Mouse (Mus musculus) brain, adult 2 months (tissue): ENCODE measurements around the gene Hyou1.
"Not testable (repeated sequence)": the region's sequence is repeated elsewhere in the genome, so short reads cannot be mapped to it uniquely, and the experiment has no call there.

ENCODE experiments used
- DNase-seq: peaks from one replicate; pipeline ENCODE4 v3.0.0; 2011; ENCODE audit warnings: low read depth, low spot score

The Hyou1 gene

DNA sequence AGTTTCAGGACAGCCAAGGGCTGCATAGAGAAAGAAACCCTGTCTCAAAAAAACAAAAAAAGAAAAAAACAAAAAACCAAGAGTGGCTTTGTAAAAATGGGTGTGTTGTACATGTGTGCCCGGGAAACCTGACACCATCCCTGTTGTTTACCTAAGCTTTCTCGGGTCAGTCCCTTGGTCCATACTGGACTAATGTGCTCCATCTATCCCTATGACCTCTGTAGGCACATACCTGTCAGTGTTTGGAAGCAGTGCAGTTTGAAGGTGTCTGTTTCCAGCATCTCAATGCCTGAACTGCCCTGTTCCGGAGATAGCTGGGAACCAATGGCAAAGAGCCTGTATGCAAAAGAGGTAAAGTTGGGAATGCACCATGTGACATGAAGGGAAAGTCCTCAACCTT is 25.7 kb downstream of the Hyou1 start:
- DNase-seq = no peak

DNA sequence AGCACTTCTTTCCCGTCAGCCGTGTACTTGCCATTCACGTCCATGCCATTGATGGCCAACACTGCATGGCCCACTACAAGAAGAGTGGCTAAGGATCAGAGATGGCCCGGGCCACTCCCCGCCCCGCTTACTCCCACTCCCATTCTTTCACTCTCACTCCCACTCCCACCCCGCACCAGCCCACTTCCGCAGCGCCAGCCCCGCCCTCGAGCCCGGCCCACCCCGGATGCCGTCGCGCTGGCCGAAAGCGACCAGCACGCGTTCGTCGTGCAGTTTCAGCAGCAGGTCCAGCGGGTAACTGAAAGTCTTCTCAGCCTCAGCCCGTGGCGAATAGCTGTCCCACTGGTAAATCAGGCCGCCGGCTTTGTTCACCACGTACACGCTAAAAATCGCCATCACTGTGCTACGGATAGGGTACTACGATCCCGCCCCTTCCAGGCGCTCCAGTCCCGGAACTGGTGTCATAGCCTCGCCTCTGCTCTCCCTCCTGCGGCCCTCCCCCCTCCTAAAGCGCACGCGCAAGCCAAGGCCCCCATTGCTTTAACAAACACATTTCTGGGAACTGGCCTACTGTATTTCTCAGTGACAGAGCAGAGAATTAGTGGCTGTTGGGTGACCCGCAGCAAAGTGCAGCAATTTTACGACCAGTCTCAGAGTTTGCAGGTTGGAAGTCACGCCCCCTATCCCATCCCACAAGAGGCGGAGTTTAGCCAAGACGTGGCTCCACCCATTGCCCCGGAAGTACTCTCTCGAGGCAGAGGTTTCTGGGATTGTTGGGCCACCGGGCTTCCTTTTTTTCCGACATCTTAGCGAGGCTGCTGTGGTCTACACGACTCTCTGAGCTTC is 27.8 kb downstream of the Hyou1 start, which contains the start of the genes Rps25 and Trappc4:
Rps25 (plus strand) TSS at position 234 of the 846 bp plus-strand sequence.
Trappc4 (minus strand) TSS at position 695 of the 846 bp plus-strand sequence.
- DNase-seq = peak; percentile 98

DNA sequence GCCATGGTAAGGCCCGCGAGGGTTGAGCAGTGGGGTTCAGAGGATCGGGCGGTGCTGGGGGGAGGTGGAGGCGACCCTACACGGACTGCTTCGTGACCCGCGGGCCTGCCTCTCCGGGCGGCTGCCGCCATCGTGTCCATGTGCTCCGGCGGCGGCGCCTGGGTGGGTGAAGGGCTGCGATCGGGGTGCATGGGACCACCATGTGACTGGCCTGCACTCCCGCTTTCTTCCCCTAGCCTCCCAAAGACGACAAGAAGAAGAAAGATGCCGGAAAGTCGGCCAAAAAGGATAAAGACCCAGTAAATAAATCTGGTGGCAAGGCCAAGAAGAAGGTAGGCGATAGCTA is 28.4 kb downstream of the Hyou1 start:
- no peak for DNase-seq

DNA sequence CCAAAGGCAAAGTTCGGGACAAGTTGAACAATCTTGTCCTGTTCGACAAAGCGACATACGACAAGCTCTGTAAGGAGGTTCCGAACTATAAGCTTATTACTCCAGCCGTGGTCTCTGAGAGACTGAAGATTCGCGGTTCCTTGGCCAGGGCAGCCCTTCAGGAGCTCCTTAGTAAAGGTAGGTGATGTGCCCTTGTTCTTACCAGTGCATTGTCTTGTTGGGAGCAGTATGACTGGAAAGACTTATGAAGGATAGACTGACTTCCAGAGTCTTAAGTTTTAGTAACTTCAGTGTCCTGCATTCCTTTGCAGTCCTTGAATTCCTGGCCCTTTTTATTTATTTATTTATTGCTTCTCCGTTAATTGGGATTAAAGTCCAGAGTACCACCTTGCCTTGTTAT is 29.4 kb downstream of the Hyou1 start:
- not testable (repeated sequence) for DNase-seq

DNA sequence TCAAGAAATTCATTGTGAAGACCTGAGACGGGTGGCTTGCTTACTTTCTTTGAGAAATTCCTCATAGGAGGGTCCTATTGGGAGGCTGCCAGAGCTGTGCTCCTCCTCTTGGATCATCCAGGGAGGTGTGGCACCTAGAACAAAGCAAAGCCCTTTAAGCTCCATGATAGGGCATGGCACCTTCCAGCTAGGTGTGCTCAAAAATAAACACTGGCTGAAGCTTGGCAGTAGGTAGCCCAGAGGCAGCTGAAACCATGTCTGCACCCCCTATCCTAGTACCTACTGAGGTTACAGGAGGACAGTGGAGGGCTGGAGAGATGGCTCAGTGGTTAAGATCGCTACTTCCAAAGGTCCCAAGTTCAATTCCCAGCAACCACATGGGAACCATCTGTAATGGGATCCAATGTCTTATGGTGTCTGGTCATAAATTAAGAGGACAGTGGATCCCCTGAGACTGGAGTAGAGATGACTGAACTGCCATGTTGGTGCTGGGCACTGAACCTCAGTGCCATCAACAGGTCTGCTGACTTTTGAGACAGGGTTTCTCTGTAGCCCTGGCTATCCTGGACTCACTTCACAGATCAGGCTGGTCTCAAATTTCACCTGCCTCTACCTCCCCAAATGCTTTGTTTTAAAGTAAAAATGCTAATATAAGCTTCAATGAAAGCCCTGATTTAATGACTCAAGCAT is 31.5 kb downstream of the Hyou1 start:
- no peak for DNase-seq

DNA sequence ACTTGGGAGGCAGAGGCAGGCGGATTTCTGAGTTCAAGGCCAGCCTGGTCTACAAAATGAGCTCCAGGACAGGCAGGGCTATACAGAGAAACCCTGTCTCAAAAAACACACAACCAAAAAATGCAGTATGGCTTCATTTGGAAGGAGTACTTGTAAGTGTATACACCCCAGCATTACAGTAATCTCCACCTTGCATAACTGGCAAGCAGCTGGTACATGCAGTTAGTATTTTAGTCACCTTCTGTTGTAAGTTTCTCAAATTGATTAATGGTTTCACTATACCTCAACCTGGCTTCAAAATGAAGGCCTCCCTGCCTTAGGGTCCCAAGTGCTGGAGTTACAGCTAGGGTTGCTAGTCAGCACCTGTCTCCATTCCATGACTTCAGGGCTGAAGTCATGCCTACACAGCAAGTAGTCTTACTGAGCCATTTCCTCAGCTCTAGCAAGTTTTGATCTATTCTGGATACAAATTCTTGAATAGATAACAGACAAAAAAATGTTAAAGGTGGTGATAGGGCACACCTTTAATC is 32.4 kb downstream of the Hyou1 start:
- DNase-seq = no peak

DNA sequence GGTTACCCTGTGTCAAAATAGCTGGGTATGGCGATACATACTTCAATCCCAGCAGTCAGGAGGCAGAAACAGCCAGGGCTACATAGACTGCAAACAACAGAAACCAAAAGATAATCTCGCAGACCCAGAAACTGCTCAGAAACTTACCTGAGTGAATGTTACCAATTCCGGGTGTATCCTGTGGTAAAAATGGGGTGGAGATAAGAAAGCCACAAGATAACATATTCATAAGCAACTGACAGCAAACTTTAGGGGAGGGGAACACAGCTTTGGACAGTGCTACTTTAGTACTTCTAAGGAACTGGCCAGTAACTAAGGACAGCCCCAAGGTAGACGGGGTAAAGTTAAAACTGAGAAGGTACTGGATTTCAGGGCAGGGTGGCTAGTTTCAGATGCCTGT is 33.0 kb downstream of the Hyou1 start:
- DNase-seq = no peak

DNA sequence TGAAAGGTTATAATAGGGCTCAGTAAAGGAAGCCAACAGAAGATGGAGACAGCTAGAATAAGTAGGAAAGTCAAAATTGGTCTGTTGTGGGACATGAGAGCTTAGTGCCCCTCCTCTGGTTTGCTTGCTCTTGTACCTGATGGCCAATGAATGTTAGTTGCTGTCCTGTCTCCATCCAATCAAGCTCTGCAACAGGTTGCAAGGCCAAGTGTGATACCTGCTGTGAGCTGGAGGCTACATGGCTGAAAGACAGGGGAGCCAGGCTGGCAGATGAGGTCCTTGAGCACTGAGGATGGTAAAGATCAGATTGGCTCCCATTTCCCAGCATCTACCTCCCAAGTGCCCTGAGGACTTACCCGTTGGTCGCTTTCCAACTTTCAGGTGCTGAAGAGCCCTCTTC is 33.5 kb downstream of the Hyou1 start:
- no peak for DNase-seq

DNA sequence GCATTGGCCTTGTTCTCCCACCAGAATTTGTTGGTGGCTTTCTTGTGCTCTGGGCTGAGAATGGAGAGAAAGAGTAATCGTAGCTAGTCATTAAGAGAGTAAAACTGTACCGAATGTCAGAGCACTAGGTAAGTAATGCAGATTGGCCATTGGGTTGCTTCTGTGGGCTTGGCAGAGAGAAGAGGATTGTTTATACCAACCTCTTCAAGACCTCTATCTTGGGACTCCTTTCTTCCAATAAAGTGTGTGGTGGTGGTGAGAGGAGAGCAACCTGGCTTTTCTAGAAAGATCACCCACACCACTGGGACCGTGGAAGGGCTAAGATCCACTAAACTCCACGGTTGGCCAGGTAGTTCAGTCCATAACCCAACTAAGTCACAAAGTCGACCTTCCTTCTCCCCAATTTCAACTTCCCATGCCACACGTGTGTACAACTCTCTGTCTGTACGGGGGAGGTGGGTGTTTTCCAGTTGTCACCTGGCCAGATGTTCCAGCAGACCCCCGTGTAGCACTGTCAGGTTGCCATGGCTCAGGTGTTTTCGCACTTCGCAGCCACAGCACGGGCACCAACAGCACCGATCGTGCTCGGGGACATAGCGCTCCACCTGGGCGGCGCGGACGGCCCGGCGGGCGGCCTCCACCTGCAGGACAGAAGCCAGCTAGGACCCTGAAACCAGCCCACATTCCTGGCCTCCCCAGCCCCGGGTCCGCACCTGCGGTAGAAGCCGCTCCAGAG is 38.0 kb downstream of the Hyou1 start:
- no peak for DNase-seq

DNA sequence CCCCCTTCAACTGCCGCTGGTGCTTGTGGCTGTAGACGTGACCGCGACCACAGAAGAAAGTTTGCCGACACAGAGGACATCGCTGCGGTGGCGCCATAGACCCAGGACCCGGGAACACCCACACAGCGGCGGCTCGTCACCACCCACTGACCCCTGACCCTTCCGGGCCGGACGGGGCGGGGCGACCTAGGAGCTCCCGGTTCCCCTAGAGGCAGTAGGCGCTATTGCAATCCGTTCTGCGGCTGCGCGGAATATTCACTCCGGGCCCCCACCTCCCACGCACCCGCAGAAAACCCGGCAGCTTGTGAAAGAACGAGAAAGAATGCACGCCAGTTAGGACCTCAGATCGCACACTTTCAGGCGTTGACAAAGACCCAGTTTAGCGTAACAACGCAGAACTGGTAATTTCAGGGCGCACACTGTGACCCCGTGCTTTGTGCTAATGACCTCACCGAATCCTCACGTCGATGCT is 38.6 kb downstream of the Hyou1 start:
- DNase-seq = peak; percentile 97

DNA sequence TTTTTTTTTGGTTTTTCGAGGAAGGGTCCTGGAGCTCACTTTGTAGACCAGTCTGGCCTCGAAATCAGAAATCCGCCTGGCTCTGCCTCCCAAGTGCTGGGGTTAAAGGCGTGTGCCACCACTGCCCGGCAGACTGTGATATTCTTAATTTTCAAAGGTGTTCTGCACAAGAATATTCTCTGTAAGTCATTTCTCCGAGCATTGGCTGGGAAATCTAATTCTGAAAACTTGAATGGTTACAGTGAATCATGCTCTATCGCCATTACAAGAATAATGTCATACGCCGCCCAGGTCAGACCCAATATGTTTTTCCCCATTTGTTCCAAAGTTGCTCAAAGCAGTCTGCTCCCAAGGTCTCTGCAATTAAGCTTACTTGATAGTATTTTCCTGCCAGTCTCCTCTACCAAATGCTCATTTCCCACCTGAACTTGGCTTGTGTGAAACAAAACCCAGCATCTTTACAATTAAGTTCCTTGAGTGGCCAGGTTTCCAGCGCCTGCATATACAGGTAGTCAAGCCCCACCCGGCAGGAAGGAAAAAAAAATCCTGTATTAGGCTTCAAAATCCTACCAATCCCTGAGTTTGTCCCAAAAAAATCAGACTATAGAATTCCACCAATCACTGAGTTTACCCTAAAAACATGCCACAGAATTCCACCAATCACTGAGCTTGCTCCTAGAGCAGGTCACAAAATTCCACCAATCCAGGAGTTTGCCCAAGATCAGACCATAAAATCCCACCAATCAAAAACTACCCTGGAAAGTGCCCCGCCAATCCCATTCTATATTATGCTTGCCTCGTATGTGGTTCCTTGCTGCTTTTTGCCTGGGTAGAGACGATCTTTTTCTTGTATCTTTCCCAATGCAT is 39.5 kb downstream of the Hyou1 start, which contains the start of gene Ccdc84:
Ccdc84 (minus strand) TSS at position 51 of the 867 bp plus-strand sequence.
- peak; percentile 79 for DNase-seq

DNA sequence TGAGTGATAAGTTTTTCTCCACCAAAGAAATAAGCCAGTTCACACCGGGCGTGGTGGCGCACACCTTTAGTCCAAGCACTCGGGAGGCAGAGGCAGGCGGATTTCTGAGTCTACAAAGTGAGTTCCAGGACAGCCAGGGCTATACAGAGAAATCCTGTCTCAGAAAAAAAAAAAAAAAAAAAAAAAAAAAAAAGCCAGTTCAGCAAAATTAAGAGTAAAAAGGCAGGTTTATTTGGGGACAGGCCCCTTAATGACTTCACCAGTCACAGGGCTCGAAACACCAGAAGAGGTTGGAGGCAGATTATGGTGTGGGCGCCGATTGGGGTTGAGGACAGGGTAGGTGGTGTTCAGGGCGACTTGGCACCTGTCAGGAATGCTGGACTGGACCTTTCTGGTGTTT is 40.4 kb downstream of the Hyou1 start:
- not testable (repeated sequence) for DNase-seq

DNA sequence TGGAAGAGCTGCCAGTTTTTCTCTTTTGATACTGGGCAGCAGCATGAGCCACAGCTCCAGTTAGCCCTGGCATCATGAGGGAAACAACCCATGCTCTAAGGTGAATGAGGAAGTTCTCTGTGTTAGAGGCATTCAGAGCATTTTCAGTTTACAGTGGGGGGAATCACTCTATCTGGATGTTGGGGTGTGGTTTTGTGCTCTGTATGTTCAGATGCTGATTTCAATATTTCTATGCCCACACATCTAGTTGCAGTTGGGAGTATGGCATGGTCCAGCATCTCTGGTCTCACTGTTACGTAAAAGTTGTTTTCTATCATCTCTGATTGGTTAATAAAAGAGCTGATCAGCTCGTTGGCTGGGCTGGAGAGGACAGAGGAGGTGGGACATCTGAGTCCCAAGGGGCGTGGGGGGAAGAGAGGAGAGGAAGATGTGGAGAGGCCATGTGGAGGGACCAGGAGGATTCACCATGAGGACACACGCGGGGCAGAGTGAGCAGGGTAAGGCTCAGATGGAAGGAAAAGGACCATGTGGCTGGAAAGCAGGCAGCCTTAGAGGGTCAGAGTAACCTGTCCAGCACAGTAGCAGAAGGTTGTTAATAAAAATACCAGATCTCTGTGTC is 41.1 kb downstream of the Hyou1 start:
- no peak for DNase-seq

DNA sequence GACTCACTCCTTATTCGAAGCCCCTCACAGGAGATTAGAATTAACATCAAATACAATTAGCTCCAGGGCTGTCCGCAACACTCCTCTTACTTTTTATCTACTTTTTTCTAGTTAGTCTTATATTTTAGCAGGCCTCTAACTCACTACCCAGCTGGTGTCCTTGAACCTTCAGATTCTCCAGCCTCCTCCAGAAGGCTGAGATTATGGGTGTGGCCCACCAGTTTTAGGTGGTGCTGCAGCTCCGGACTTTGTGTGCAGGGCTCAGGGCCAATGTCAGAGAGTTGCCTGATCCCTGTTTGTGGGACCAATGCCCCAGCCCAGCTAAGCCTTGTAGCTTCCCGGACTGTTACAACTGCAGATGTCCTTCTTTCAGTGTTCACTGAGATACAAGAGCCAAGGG is 44.3 kb downstream of the Hyou1 start:
- DNase-seq = no peak

DNA sequence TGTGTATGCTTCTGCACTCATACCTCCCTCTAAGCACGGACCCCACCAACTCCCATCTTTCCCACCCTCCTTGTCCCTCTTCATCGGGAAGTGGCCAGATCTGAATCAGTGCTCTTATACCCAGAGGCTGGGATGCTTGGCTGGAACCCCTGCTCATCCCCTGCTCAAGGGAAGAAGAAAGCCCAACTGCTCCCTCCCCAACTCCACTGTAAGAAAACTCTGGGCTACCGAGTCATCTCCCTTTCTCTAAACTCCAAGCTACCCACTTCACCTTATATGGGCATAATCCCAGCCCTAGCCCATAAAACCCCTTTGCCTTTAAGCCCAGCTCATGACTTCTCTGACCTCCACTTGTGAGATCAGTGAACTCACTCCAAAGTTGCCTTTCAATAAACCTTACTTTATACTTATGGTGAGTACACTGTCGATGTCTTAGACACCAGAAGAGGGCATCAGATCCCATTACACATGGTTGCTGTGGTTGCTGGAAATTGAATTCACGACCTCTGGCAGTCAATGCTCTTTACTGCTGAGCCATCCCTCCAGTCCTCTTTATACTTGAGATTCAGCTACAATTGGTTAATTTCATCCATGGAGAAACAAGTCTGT is 53.4 kb downstream of the Hyou1 start:
- no peak for DNase-seq

DNA sequence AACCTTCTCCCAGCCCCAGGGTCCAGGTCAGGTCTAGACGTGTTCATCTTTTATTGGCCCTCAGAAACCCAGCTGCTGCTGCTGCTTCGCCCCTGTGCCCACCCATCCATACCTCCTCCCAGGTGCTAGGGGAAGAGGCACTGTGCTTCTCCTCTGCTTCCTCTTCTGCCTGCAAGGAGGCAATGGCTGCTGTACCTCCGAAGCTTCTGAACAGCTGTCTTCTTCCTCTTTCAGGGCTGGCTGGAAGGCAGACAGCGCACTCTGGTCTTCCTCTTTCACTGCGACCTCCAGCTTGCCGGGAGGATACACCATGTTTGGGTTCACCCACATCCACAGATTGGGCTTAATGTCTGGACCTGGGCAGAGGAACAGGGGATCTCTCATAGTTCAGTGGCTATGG is 56.5 kb downstream of the Hyou1 start:
- no peak for DNase-seq

DNA sequence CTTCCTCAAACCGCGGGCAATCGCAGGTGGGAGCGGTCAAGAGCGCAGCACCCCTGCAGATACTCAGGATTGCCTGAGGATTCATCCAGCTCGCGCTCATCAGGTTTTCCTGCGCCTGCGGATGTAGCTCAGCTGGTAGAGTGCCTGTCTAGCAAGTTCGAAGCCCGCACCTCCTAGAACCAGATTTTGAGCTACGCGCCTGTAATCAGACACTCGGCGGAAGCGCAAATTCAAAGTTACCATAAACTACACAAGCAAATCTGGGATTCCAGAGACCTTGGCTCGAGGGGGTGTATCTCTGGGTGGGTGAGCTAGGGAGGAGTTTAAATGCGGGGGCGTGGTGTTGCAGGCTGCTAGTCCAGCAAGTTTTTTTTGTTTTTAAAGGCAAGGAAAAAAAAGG is 61.7 kb downstream of the Hyou1 start, which contains the start of gene Foxr1:
Foxr1 (minus strand) TSS at position 176 of the 400 bp plus-strand sequence.
- no peak for DNase-seq
